Comparison of ENCODE assay signal across 10 mouse cellular contexts in the genomic region with DNA sequence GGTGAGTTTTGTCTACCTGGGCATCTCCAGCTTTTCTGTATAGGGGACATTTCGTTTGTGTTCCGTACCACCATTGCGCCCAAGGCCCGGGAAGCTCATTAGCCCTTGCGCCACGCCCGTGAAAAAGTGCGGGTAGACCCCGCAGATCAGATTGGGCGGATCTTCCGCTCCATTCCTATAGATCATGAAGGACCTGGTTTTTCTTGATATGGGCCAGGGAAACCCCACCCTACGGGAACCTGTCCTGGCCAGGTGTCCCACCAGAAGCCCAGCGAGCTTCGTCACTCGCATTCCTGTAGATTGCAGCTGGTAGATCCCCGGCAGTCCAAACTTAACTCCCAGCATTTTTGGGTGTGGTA. TPM values are rescaled to one million over a fixed set of nuclear protein-coding genes. Genes with fewer than 3 reads are reported as not detected.
DNase-seq lines count a peak whose midpoint lies in the region; ATAC-seq lines count a peak whose summit lies in the region.
"Had no signal": no experiment of that assay in that cellular context is flagged by ENCODE, and none has a peak within 500 bp of the region (broad histone marks: within the 10 kb centered on the region; RNA-seq: fewer than 3 reads in every experiment).

No protein-coding gene starts in this region.

- peaks cover 94% of the 10 kb centered on the region for H3K27me3 ChIP-seq in midbrain, embryonic 10.5 days (ENCODE audit: low read depth, poor library complexity, severe bottlenecking)
- H3K27me3 ChIP-seq in midbrain, embryonic 14.5 days (ENCODE audit: control insufficient read depth, insufficient read depth, low read length), result peaks cover 72% of the 10 kb centered on the region
- peaks cover 62% of the 10 kb centered on the region for H3K27me3 ChIP-seq in heart, embryonic 16.5 days (ENCODE audit: control insufficient read depth, insufficient read depth, low read length)
- H3K27me3 ChIP-seq in neural tube, embryonic 13.5 days, result peaks cover 82% of the 10 kb centered on the region

- H3K36me3 ChIP-seq in midbrain, embryonic 10.5 days, result no peaks in the 10 kb centered on the region
- no peaks in the 10 kb centered on the region for H3K36me3 ChIP-seq in midbrain, embryonic 14.5 days (ENCODE audit: control insufficient read depth, insufficient read depth, low read length)
- no peaks in the 10 kb centered on the region for H3K36me3 ChIP-seq in heart, embryonic 16.5 days (ENCODE audit: control insufficient read depth, insufficient read depth)
- no peaks in the 10 kb centered on the region for H3K36me3 ChIP-seq in neural tube, embryonic 13.5 days

- DNase-seq in embryo, embryonic 11 days, result peak; percentile 34
- DNase-seq in embryo, embryonic 10 days (ENCODE audit: low spot score), result no peak
- peak; percentile 42 for DNase-seq in midbrain, embryonic 10.5 days (ENCODE audit: low spot score)
- no peak for DNase-seq in midbrain, embryonic 14.5 days
- no peak for DNase-seq in layer of hippocampus, postnatal 25 days (ENCODE audit: extremely low spot score in 1 of 2, low spot score in 1 of 2)
- no peak for DNase-seq in frontal cortex, adult 2 months (ENCODE audit: extremely low spot score in 1 of 2, low spot score in 1 of 2)
- DNase-seq: adrenal gland, postnatal 14 days had no signal

- no peak overlapping the region for H3K4me2 ChIP-seq in midbrain, embryonic 14.5 days (ENCODE audit: low read length)
- no peak overlapping the region for H3K4me2 ChIP-seq in heart, embryonic 16.5 days (ENCODE audit: low read depth, low read length)
- 0 out of 2 replicates have a peak overlapping the region, but pooled peaks have one; percentile 20 for H3K4me2 ChIP-seq in neural tube, embryonic 13.5 days

- no peak overlapping the region for H3K27ac ChIP-seq in midbrain, embryonic 10.5 days (replicated peaks)
- no peak overlapping the region for H3K27ac ChIP-seq in midbrain, embryonic 14.5 days (replicated peaks; ENCODE audit: low read depth, low read length)
- no peak overlapping the region for H3K27ac ChIP-seq in heart, embryonic 16.5 days (ENCODE audit: low read length)
- no peak overlapping the region for H3K27ac ChIP-seq in neural tube, embryonic 13.5 days (replicated peaks)
- H3K27ac ChIP-seq: macrophage had no signal

- no peak overlapping the region for H3K9ac ChIP-seq in midbrain, embryonic 14.5 days (replicated peaks; ENCODE audit: low read length)
- H3K9ac ChIP-seq in heart, embryonic 16.5 days (ENCODE audit: low read length), result no peak overlapping the region
- H3K9ac ChIP-seq in neural tube, embryonic 13.5 days, result no peak overlapping the region

- no peak overlapping the region for H3K4me3 ChIP-seq in midbrain, embryonic 10.5 days
- H3K4me3 ChIP-seq in midbrain, embryonic 14.5 days (replicated peaks; ENCODE audit: low read depth, low read length), result no peak overlapping the region
- H3K4me3 ChIP-seq in heart, embryonic 16.5 days (ENCODE audit: low read length), result peak overlapping the region; percentile 66
- H3K4me3 ChIP-seq in neural tube, embryonic 13.5 days, result no peak overlapping the region

- H3K9me3 ChIP-seq in midbrain, embryonic 10.5 days (replicated peaks), result no peaks in the 10 kb centered on the region
- no peaks in the 10 kb centered on the region for H3K9me3 ChIP-seq in midbrain, embryonic 14.5 days (ENCODE audit: control insufficient read depth, low read length)
- 0 out of 2 replicates have a peak, but pooled peaks cover 4% of the 10 kb centered on the region for H3K9me3 ChIP-seq in heart, embryonic 16.5 days (replicated peaks; ENCODE audit: control insufficient read depth, low read length)
- no peaks in the 10 kb centered on the region for H3K9me3 ChIP-seq in neural tube, embryonic 13.5 days

- peaks cover 33% of the 10 kb centered on the region for H3K4me1 ChIP-seq in midbrain, embryonic 10.5 days
- H3K4me1 ChIP-seq in midbrain, embryonic 14.5 days (ENCODE audit: control insufficient read depth, insufficient read depth, low read length), result peaks cover 16% of the 10 kb centered on the region
- H3K4me1 ChIP-seq in heart, embryonic 16.5 days (ENCODE audit: control insufficient read depth, insufficient read depth, low read length), result peaks cover 14% of the 10 kb centered on the region
- H3K4me1 ChIP-seq in neural tube, embryonic 13.5 days (replicated peaks), result peaks cover 31% of the 10 kb centered on the region

- 2% methylated on average over 16 of the region's 16 CpGs for WGBS in midbrain, embryonic 10.5 days
- 2% methylated on average over 16 of the region's 16 CpGs for WGBS in midbrain, embryonic 14.5 days
- 1% methylated on average over 16 of the region's 16 CpGs for WGBS in heart, embryonic 16.5 days
- WGBS in neural tube, embryonic 13.5 days, result 2% methylated on average over 16 of the region's 16 CpGs

- ATAC-seq in midbrain, embryonic 14.5 days (ENCODE audit: low FRiP score, low TSS enrichment), result no peak
- ATAC-seq in heart, embryonic 16.5 days (replicated peaks; ENCODE audit: extremely low read depth, insufficient read depth, low FRiP score), result no peak
- ATAC-seq in neural tube, embryonic 13.5 days (ENCODE audit: low read depth), result no peak

RNA-seq across cellular contexts. Expression of a gene that starts 1.1 kb away (rescaled TPM):
- polyA plus RNA-seq in midbrain, embryonic 10.5 days (2016; fragmentation: Nextera tagmentation; extraction: Ambion mirVana), result 1.8 and 2.0 TPM in 2 replicates
- 4.2 TPM in 2 replicates for polyA plus RNA-seq in midbrain, embryonic 14.5 days (2014; fragmentation: Nextera tagmentation; extraction: Ambion mirVana)
- 1.2 and 1.3 TPM in 2 replicates for polyA plus RNA-seq in heart, embryonic 16.5 days (2015; fragmentation: Nextera tagmentation; extraction: Ambion mirVana)
- polyA plus RNA-seq in neural tube, embryonic 13.5 days (2015; fragmentation: Nextera tagmentation; extraction: Ambion mirVana), result 3.1 and 3.3 TPM in 2 replicates
- 1 to 10 TPM; 3.1 to 5.2 TPM for total RNA-seq in layer of hippocampus, postnatal 25 days (2021)
- polyA plus RNA-seq in frontal cortex, adult 2 months (2012; rRNA removed), result 2.1 and 2.3 TPM in 2 replicates

Comparison
In these comparisons a context has a peak if more than half of its experiments do, and no peak if none do; other contexts are left out.
1. DNase-seq: peak in embryo, embryonic 11 days (single experiment) and midbrain, embryonic 10.5 days (single experiment); none in embryo, embryonic 10 days (single experiment), midbrain, embryonic 14.5 days (single experiment), layer of hippocampus, postnatal 25 days (0 of 2) and frontal cortex, adult 2 months (0 of 2).